ENCODE assay signal across 15 mouse cellular contexts in genomic region chr19:57215527-57215926, GRCm38 (mm10).
"Had no signal": no experiment of that assay in that cellular context is flagged by ENCODE, and none has a peak within 500 bp of the region (broad histone marks: within the 10 kb centered on the region; RNA-seq: fewer than 3 reads in every experiment).

No protein-coding gene starts in this region.

- DNase-seq: lung, adult 18-20 months; lung, embryonic 14.5 days; lung, postnatal 10 days; lung, postnatal 4 days; right cerebral cortex, postnatal 14 days; thymus, adult 2 months; thymus, postnatal 25 days; thymus, postnatal 4 days had no signal

- H3K27me3 ChIP-seq: midbrain, embryonic 13.5 days; midbrain, embryonic 15.5 days; neural tube, embryonic 12.5 days; stomach, embryonic 15.5 days had no signal

- H3K4me3 ChIP-seq: megakaryocyte, embryonic 14.5 days; midbrain, embryonic 13.5 days; midbrain, embryonic 15.5 days; neural tube, embryonic 12.5 days; stomach, embryonic 15.5 days had no signal

- H3K4me1 ChIP-seq: neural tube, embryonic 12.5 days; stomach, embryonic 15.5 days had no signal

- H3K9ac ChIP-seq: liver, embryonic 14.5 days; lung, embryonic 14.5 days; midbrain, embryonic 13.5 days; midbrain, embryonic 15.5 days; neural tube, embryonic 12.5 days; stomach, embryonic 15.5 days had no signal

- H3K27ac ChIP-seq: liver, embryonic 14.5 days; midbrain, embryonic 13.5 days; midbrain, embryonic 15.5 days; neural tube, embryonic 12.5 days; stomach, embryonic 15.5 days; stomach, postnatal 0 days had no signal

- H3K36me3 ChIP-seq: midbrain, embryonic 13.5 days; midbrain, embryonic 15.5 days; neural tube, embryonic 12.5 days; stomach, embryonic 15.5 days had no signal

- ATAC-seq: midbrain, embryonic 13.5 days; midbrain, embryonic 15.5 days had no signal
